Mouse (Mus musculus) liver, embryonic 12.5 days (tissue): Measurements from ENCODE around the gene Tpst2. TPM values are rescaled to one million over a fixed set of nuclear protein-coding genes. Genes with fewer than 3 reads are reported as not detected.
A peak's percentile ranks its signal among the peaks of the same experiment; 100 is the strongest.

Experiments
- ATAC-seq: fragments of 200-750 bp; cut with Nextera tagmentation; 2 replicates; pipeline ENCODE4 v1.8.0; 2017; ENCODE audit warnings: moderate number of reproducible peaks, mild to moderate bottlenecking, moderate library complexity
- H3K27ac ChIP-seq: fragments of 300-500 bp; sonication (generic); 2 replicates; pipeline ENCODE4 v1.5.1; 2016; ENCODE audit warnings: mild to moderate bottlenecking
- H3K27me3 ChIP-seq: fragments of 300-500 bp; sonication (generic); replicated peaks from 2 replicates; pipeline ENCODE4 v1.6.1; 2016; ENCODE audit warnings: mild to moderate bottlenecking, moderate library complexity
- H3K36me3 ChIP-seq: fragments of 300-500 bp; sonication (generic); 2 replicates; pipeline ENCODE4 v1.6.1; 2016; ENCODE audit warnings: mild to moderate bottlenecking, moderate library complexity
- H3K4me1 ChIP-seq: fragments of 300-500 bp; sonication (generic); 2 replicates; pipeline ENCODE4 v1.6.1; 2016
- H3K4me2 ChIP-seq: fragments of 300-500 bp; sonication (generic); 2 replicates; pipeline ENCODE4 v1.6.1; 2016; ENCODE audit warnings: mild to moderate bottlenecking, moderate library complexity
- H3K4me3 ChIP-seq: fragments of 300-500 bp; sonication (generic); 2 replicates; pipeline ENCODE4 v1.5.1; 2016; ENCODE audit warnings: mild to moderate bottlenecking, moderate library complexity
- H3K9ac ChIP-seq: fragments of 300-500 bp; sonication (generic); 2 replicates; pipeline ENCODE4 v1.6.1; 2016; ENCODE audit warnings: mild to moderate bottlenecking, moderate library complexity
- H3K9me3 ChIP-seq: fragments of 300-500 bp; sonication (generic); replicated peaks from 2 replicates; pipeline ENCODE4 v1.6.1; 2016; ENCODE audit warnings: mild to moderate bottlenecking, moderate library complexity
- WGBS: fragments of 180-500 bp; shearing (Covaris S2); methylation state at CpG from one replicate; pipeline ENCODE4 v1.1.7; 2016; ENCODE audit not compliant: insufficient replicate concordance; 5-methylcytosine and 5-hydroxymethylcytosine counted together
- polyA plus RNA-seq: library from polyadenylated mRNA; unstranded; fragments of >200 nt; fragmentation: Nextera tagmentation; extraction: Ambion mirVana; gene quantifications from 2 replicates; pipeline ENCODE4 v1.2.1, GENCODE M21; 2016

Tpst2 gene
- polyA plus RNA-seq, 1 experiment from 2014 or later, result 45.1 TPM

DNA sequence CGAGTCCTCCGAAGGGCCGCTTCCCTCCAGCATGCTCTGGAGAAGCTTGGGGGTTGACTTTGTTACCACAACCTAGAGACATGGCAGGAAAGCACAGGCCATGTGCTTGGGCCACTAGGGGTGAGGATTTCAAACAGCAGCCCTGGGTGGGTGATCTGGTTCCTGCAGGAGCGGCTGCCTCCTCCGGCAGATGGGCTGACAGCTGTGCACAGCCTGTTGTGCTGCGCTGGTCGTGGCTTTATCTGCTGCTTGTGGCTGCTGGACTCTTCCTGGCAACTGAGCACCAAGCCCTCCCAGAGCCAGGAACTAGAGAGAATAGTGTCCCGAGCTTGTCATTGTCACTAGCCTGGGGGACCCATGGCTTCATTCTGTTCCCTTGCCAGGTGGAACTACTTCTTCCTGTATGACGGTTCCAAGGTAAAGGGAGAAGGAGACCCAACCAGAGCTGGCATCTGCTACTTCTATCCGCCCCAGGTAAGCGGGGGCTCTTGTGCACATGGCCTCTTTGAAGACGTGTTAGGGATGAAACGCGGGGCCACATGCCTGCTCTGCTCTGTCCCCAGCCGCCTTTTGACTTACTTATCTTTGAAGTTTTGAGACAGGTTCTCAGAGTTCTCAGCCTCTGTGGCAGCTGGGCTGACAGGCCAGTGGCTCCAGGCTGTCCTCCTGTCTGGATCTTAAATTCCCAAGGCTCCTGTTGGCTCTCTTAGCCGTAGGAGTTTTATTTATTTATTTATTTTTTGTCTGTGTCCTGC lies 69.9 kb downstream of the Tpst2 start:
- Histone ChIP-seq H3K4me1 (peaks cover 50% of the 10 kb centered on the region), H3K9me3 (no peaks in the 10 kb centered on the region), H3K27ac (peak overlapping the region; percentile 12; the same call in 1 of the 2 replicates), H3K4me3 (no peak overlapping the region), H3K4me2 (peak overlapping the region; percentile 80), H3K36me3 (peaks cover 51% of the 10 kb centered on the region), H3K9ac (0 out of 2 replicates have a peak overlapping the region, but pooled peaks have one; percentile 24), H3K27me3 (no peaks in the 10 kb centered on the region)
- WGBS, result 52% methylated on average over 16 of the region's 16 CpGs
- ATAC-seq, result peak; percentile 21; the same call in 1 of the 2 replicates

- WGBS, result 84% methylated on average over 8 of the region's 8 CpGs
- ATAC-seq, result no peak
- H3K36me3 ChIP-seq, result peaks cover 73% of the 10 kb centered on the region
- no peaks in the 10 kb centered on the region for H3K9me3 ChIP-seq
- no peaks in the 10 kb centered on the region for H3K27me3 ChIP-seq
- peaks cover 28% of the 10 kb centered on the region for H3K4me1 ChIP-seq
- no peak overlapping the region for H3K9ac ChIP-seq
- no peak overlapping the region for H3K4me3 ChIP-seq
- no peak overlapping the region for H3K27ac ChIP-seq
- no peak overlapping the region for H3K4me2 ChIP-seq
Measured at GRCm38 (mm10) chr5:112349169-112349568, 72.7 kb downstream of the Tpst2 start.

- Histone ChIP-seq H3K9ac (no peak overlapping the region), H3K27me3 (no peaks in the 10 kb centered on the region), H3K4me2 (peak overlapping the region; percentile 24; the same call in 1 of the 2 replicates), H3K4me1 (peaks cover 55% of the 10 kb centered on the region), H3K27ac (0 out of 2 replicates have a peak overlapping the region, but pooled peaks have one; percentile 42), H3K4me3 (no peak overlapping the region), H3K36me3 (peaks cover 68% of the 10 kb centered on the region), H3K9me3 (no peaks in the 10 kb centered on the region)
- ATAC-seq, result no peak
- 47% methylated on average over 6 of the region's 6 CpGs for WGBS
Measured at GRCm38 (mm10) chr5:112355493-112355892, 79.0 kb downstream of the Tpst2 start.

DNA sequence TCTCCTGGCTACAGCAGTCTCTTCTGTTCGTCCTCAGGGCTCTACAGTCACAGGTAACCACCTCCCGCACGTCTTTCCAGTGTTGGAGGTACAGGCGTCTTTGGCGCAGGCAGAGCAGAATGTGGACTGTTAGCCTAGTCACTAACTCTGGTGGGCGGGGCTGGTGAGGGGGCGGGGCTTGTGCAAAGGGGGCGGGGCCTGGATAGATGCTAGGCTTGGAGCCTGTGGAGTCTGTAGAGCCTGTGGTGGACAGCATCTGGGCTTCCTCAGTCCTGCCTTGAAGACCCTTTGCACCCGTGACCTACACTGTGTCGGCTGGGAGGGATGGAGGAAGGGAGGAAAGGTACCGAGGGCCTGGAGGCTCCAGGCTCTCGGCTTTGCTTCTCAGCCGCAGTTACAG lies 79.4 kb downstream of the Tpst2 start, which contains the start of gene Gm6583:
Gene Gm6583, minus strand, starts transcription at position 124 of the 400 bp plus-strand sequence.
- Histone ChIP-seq H3K4me2 (peak within 1 kb of the TSS; percentile 24; the same call in 1 of the 2 replicates), H3K27ac (peak within 1 kb of the TSS; percentile 42; the same call in 1 of the 2 replicates), H3K36me3 (peaks cover 64% of the 10 kb centered on the region), H3K27me3 (no peaks in the 10 kb centered on the region), H3K4me3 (no peak within 1 kb of the TSS), H3K9ac (no peak within 1 kb of the TSS; the same call in 1 of the 2 replicates), H3K4me1 (peaks cover 55% of the 10 kb centered on the region), H3K9me3 (no peaks in the 10 kb centered on the region)
- 40% methylated on average over 13 of the region's 13 CpGs for WGBS
- peak; percentile 11 for ATAC-seq

DNA sequence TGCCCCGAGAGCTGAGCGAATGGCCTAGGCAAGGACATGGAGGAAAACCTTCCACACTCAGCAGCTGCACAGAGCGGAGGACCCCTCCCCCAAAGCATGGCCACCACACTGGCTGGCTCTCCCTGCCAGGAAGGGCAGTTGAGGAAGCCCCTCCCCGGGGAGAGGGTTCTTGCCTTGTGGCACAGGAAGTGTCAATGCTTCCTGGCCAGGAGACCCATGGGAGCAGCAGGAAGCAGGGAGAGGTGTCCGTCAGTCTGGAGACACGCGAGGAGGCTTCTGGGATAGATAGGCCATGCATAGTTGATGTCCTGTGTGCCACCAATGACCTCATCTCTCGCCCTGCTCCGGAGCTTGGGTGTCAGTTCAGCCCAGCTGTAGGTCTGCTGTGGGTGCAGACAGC lies 79.8 kb downstream of the Tpst2 start:
- peaks cover 55% of the 10 kb centered on the region for H3K4me1 ChIP-seq
- no peaks in the 10 kb centered on the region for H3K9me3 ChIP-seq
- no peak; the same call in 1 of the 2 replicates for ATAC-seq
- H3K27ac ChIP-seq, result peak overlapping the region; percentile 42; the same call in 1 of the 2 replicates
- no peaks in the 10 kb centered on the region for H3K27me3 ChIP-seq
- peaks cover 64% of the 10 kb centered on the region for H3K36me3 ChIP-seq
- 0 out of 2 replicates have a peak overlapping the region, but pooled peaks have one; percentile 24 for H3K4me2 ChIP-seq
- H3K9ac ChIP-seq, result no peak overlapping the region
- no peak overlapping the region for H3K4me3 ChIP-seq
- WGBS, result 66% methylated on average over 9 of the region's 9 CpGs

DNA sequence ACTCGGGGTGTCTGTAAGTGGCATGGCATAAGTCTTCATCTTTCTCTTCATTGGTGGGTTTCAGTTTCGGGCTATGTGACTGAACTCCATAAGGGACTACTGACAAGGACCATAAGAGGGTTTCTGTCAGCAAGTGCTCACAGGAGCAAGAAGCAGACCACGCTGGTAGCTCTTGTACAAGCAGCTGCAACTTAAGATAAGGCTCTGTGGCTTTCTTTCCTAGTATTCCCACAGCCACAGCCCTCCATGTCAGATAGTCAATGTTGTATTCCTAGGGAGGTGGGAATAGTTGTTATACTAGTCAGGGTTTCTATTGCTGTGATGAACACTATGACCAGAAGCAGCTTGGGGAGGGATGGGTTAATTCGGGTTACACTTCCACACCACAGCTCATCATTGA lies 83.0 kb downstream of the Tpst2 start:
- peaks cover 4% of the 10 kb centered on the region; the same call in 1 of the 2 replicates for H3K9me3 ChIP-seq
- H3K27ac ChIP-seq, result peak overlapping the region; percentile 91
- 17% methylated on average over 4 of the region's 4 CpGs for WGBS
- peak; percentile 91 for ATAC-seq
- H3K9ac ChIP-seq, result peak overlapping the region; percentile 51
- peaks cover 66% of the 10 kb centered on the region for H3K36me3 ChIP-seq
- H3K4me1 ChIP-seq, result peaks cover 70% of the 10 kb centered on the region
- H3K4me3 ChIP-seq, result peak overlapping the region; percentile 23
- peak overlapping the region; percentile 64 for H3K4me2 ChIP-seq
- H3K27me3 ChIP-seq, result no peaks in the 10 kb centered on the region

DNA sequence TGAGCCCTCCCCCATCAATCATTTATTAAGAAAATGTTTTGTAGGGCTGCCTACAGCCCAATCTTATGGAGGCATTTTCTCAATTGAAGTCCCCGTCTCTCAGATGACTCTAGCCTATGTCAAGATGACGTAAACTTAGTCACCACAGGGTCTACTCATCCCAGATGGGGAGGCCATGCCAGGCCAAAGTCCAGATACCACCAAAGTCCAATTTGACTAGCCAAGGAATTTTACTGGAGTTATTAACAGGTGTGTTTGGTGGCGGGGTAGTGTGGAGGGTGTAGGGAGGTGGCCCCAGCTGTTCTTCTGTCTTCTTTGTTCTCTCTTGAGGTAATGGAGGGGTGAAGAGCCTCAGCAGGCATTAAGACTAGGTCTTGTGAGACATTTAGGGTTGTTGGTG lies 83.6 kb downstream of the Tpst2 start:
- Histone ChIP-seq H3K36me3 (peaks cover 66% of the 10 kb centered on the region), H3K27ac (peak overlapping the region; percentile 91), H3K9me3 (peaks cover 4% of the 10 kb centered on the region; the same call in 1 of the 2 replicates), H3K9ac (0 out of 2 replicates have a peak overlapping the region, but pooled peaks have one; percentile 51), H3K4me2 (peak overlapping the region; percentile 64), H3K4me1 (peaks cover 66% of the 10 kb centered on the region), H3K4me3 (0 out of 2 replicates have a peak overlapping the region, but pooled peaks have one; percentile 23), H3K27me3 (no peaks in the 10 kb centered on the region)
- peak; percentile 4; the same call in 1 of the 2 replicates for ATAC-seq
- 77% methylated on average over 3 of the region's 3 CpGs for WGBS

GRCm38 (mm10) chr5:112364184-112364797 lies 87.8 kb downstream of the Tpst2 start:
- Histone ChIP-seq H3K27me3 (no peaks in the 10 kb centered on the region), H3K36me3 (peaks cover 63% of the 10 kb centered on the region), H3K4me3 (no peak overlapping the region), H3K4me2 (no peak overlapping the region), H3K27ac (no peak overlapping the region), H3K9ac (no peak overlapping the region), H3K4me1 (peaks cover 28% of the 10 kb centered on the region), H3K9me3 (peaks cover 4% of the 10 kb centered on the region; the same call in 1 of the 2 replicates)
- 87% methylated on average over 10 of the region's 10 CpGs for WGBS
- no peak for ATAC-seq

Other genes starting within 250 kb of the Tpst2 start
- 0.73 and 0.77 TPM in 2 replicates for gene Cryba4, start 24.2 kb upstream of the Tpst2 start, polyA plus RNA-seq
- 0.15 and 0.16 TPM in 2 replicates for gene Crybb1, start 20.9 kb upstream of the Tpst2 start, polyA plus RNA-seq
- gene Tfip11, start 49.7 kb downstream of the Tpst2 start, polyA plus RNA-seq, result 19.7 and 20.7 TPM in 2 replicates
- 23.1 and 26.1 TPM in 2 replicates for gene Srrd, start 66.3 kb downstream of the Tpst2 start, polyA plus RNA-seq
- 17.2 and 18.7 TPM in 2 replicates for gene Hps4, start 66.4 kb downstream of the Tpst2 start, polyA plus RNA-seq
- 0.35 and 0.41 TPM in 2 replicates for gene Gm6583, start 79.3 kb downstream of the Tpst2 start, polyA plus RNA-seq
- 0.93 and 1.1 TPM in 2 replicates for gene Asphd2, start 118.2 kb downstream of the Tpst2 start, polyA plus RNA-seq
- not detected in 2 replicates for gene Gm6588, start 172.7 kb downstream of the Tpst2 start, polyA plus RNA-seq